7 mouse cellular contexts compared by ENCODE assay signal in genomic region chr13:55715167-55715512, GRCm38 (mm10). TPM values are rescaled to one million over a fixed set of nuclear protein-coding genes. Genes with fewer than 3 reads are reported as not detected.
DNase-seq lines count a peak whose midpoint lies in the region; ATAC-seq and TF ChIP-seq lines count a peak whose summit lies in the region.

No protein-coding gene starts in this region.

- TF ChIP-seq EP300 in lung, postnatal 0 days (IDR thresholded peaks at IDR 0.05), result no peak

- H3K4me1 ChIP-seq in lung, postnatal 0 days (ENCODE audit: insufficient read depth, low read depth, low read length), result no peaks in the 10 kb centered on the region
- H3K4me1 ChIP-seq in limb, embryonic 14.5 days (ENCODE audit: control insufficient read depth, insufficient read depth, low read length), result peaks cover 9% of the 10 kb centered on the region
- peaks cover 4% of the 10 kb centered on the region; the same call in 1 of the 2 replicates for H3K4me1 ChIP-seq in stomach, embryonic 15.5 days

- no peak; the same call in 1 of the 2 replicates for ATAC-seq in lung, postnatal 0 days
- peak; percentile 36; the same call in 1 of the 2 replicates for ATAC-seq in erythroid progenitor cell, adult 5-6 weeks (replicated peaks; ENCODE audit: low FRiP score, poor library complexity, severe bottlenecking)
- no peak for ATAC-seq in limb, embryonic 14.5 days (ENCODE audit: low FRiP score, low read depth)
- no peak for ATAC-seq in stomach, embryonic 15.5 days (ENCODE audit: insufficient read depth, low FRiP score, low read depth)

- H3K36me3 ChIP-seq in lung, postnatal 0 days (ENCODE audit: insufficient read depth, low read length), result no peaks in the 10 kb centered on the region
- peaks cover 17% of the 10 kb centered on the region for H3K36me3 ChIP-seq in limb, embryonic 14.5 days (ENCODE audit: control insufficient read depth, insufficient read depth, low read length)
- peaks cover 6% of the 10 kb centered on the region for H3K36me3 ChIP-seq in stomach, embryonic 15.5 days

- WGBS in lung, postnatal 0 days, result 4% methylated on average over 5 of the region's 5 CpGs
- 6% methylated on average over 5 of the region's 5 CpGs for WGBS in limb, embryonic 14.5 days
- 7% methylated on average over 5 of the region's 5 CpGs for whole genome bisulfite sequencing in stomach, embryonic 15.5 days

- peak overlapping the region; percentile 96 for H3K9ac ChIP-seq in lung, postnatal 0 days (replicated peaks; ENCODE audit: low read depth)
- peak overlapping the region; percentile 96 for H3K9ac ChIP-seq in limb, embryonic 14.5 days (ENCODE audit: low read depth, low read length, severe bottlenecking)
- peak overlapping the region; percentile 95 for H3K9ac ChIP-seq in stomach, embryonic 15.5 days

- H3K4me3 ChIP-seq in lung, postnatal 0 days (ENCODE audit: low read depth, low read length), result peak overlapping the region; percentile 97
- H3K4me3 ChIP-seq in limb, embryonic 14.5 days (replicated peaks; ENCODE audit: low read length), result peak overlapping the region; percentile 99
- H3K4me3 ChIP-seq in stomach, embryonic 15.5 days (replicated peaks), result peak overlapping the region; percentile 95

- intact Hi-C loops in left cerebral cortex, postnatal 4 days (cut with DNase I), result loop anchor here (10.0 kb wide), 1 partner anchor 360 kb away; no protein-coding TSS in a partner anchor

- TF ChIP-seq CTCF in lung, postnatal 0 days (IDR thresholded peaks at IDR 0.05), result no peak

- H3K27ac ChIP-seq in lung, postnatal 0 days (ENCODE audit: low read length), result peak overlapping the region; percentile 92
- H3K27ac ChIP-seq in limb, embryonic 14.5 days (replicated peaks; ENCODE audit: low read depth, low read length), result peak overlapping the region; percentile 86
- H3K27ac ChIP-seq in stomach, embryonic 15.5 days, result peak overlapping the region; percentile 85

- no peaks in the 10 kb centered on the region for H3K9me3 ChIP-seq in lung, postnatal 0 days (ENCODE audit: low read length)
- H3K9me3 ChIP-seq in limb, embryonic 14.5 days (ENCODE audit: control insufficient read depth, low read length), result no peaks in the 10 kb centered on the region
- no peaks in the 10 kb centered on the region for H3K9me3 ChIP-seq in stomach, embryonic 15.5 days

- DNase-seq in lung, postnatal 0 days (ENCODE audit: low spot score), result no peak
- DNase-seq in lung, postnatal 4 days, result no peak
- DNase-seq in limb, embryonic 14.5 days (ENCODE audit: low spot score), result no peak
- DNase-seq in layer of hippocampus, adult 18-20 months (ENCODE audit: low spot score in 2 of 2), result no peak
- no peak for DNase-seq in left cerebral cortex, postnatal 4 days

- no peaks in the 10 kb centered on the region for H3K27me3 ChIP-seq in lung, postnatal 0 days (replicated peaks; ENCODE audit: insufficient read depth, low read length)
- H3K27me3 ChIP-seq in limb, embryonic 14.5 days (ENCODE audit: control insufficient read depth, insufficient read depth, low read length), result no peaks in the 10 kb centered on the region
- no peaks in the 10 kb centered on the region for H3K27me3 ChIP-seq in stomach, embryonic 15.5 days (replicated peaks)

- H3K4me2 ChIP-seq in lung, postnatal 0 days (replicated peaks; ENCODE audit: low read depth, low read length), result peak overlapping the region; percentile 68
- peak overlapping the region; percentile 63 for H3K4me2 ChIP-seq in limb, embryonic 14.5 days (replicated peaks; ENCODE audit: low read depth, low read length, severe bottlenecking)
- H3K4me2 ChIP-seq in stomach, embryonic 15.5 days, result peak overlapping the region; percentile 54

- TF ChIP-seq POLR2A in limb, embryonic 14.5 days (IDR thresholded peaks at IDR 0.05; ENCODE audit: borderline replicate concordance, extremely low read depth, insufficient read depth, insufficient read length), result no peak

RNA-seq across cellular contexts. Expression of gene Txndc15, which starts 0.7 kb away (rescaled TPM):
- 82.3 and 85.7 TPM in 2 replicates for polyA plus RNA-seq in lung, postnatal 0 days (2015; fragmentation: Nextera tagmentation; extraction: Ambion mirVana)
- total RNA-seq in erythroid progenitor cell, adult 5-6 weeks (2015; ENCODE audit: low replicate concordance), result 4.6 and 11.2 TPM in 2 replicates
- 5.3 and 6.9 TPM in 2 replicates for total RNA-seq in erythroid progenitor cell, adult 5-6 weeks (2017; ENCODE audit: low replicate concordance)
- 61.8 and 64.4 TPM in 2 replicates for polyA plus RNA-seq in limb, embryonic 14.5 days (2012; rRNA removed)
- 104 and 109 TPM in 2 replicates for polyA plus RNA-seq in limb, embryonic 14.5 days (2014; fragmentation: Nextera tagmentation; extraction: Ambion mirVana)
- 77.0 and 77.6 TPM in 2 replicates for polyA plus RNA-seq in stomach, embryonic 15.5 days (2015; fragmentation: Nextera tagmentation; extraction: Ambion mirVana)
- 10 to 100 TPM; 76.1 to 76.9 TPM for total RNA-seq in layer of hippocampus, adult 18-20 months (2021)
- 10 to 100 TPM; 58.7 to 59.5 TPM for total RNA-seq in left cerebral cortex, postnatal 4 days (2021)

RNA-seq across cellular contexts. Expression of gene Pcbd2, which starts 12.0 kb away (rescaled TPM):
- polyA plus RNA-seq in lung, postnatal 0 days (2015; fragmentation: Nextera tagmentation; extraction: Ambion mirVana), result 48.3 and 58.2 TPM in 2 replicates
- 16.6 and 49.0 TPM in 2 replicates for total RNA-seq in erythroid progenitor cell, adult 5-6 weeks (2015; ENCODE audit: low replicate concordance)
- total RNA-seq in erythroid progenitor cell, adult 5-6 weeks (2017; ENCODE audit: low replicate concordance), result 2.1 and 22.8 TPM in 2 replicates
- polyA plus RNA-seq in limb, embryonic 14.5 days (2012; rRNA removed), result 24.3 and 41.7 TPM in 2 replicates
- polyA plus RNA-seq in limb, embryonic 14.5 days (2014; fragmentation: Nextera tagmentation; extraction: Ambion mirVana), result 40.9 and 46.2 TPM in 2 replicates
- polyA plus RNA-seq in stomach, embryonic 15.5 days (2015; fragmentation: Nextera tagmentation; extraction: Ambion mirVana), result 73.4 and 80.9 TPM in 2 replicates
- total RNA-seq in layer of hippocampus, adult 18-20 months (2021), result 10 to 100 TPM; 34.8 to 38.9 TPM
- total RNA-seq in left cerebral cortex, postnatal 4 days (2021), result 10 to 100 TPM; 20.6 to 25.4 TPM

RNA-seq across cellular contexts. Expression of gene B230219D22Rik, which starts 22.2 kb away (rescaled TPM):
- polyA plus RNA-seq in lung, postnatal 0 days (2015; fragmentation: Nextera tagmentation; extraction: Ambion mirVana), result 33.9 and 42.1 TPM in 2 replicates
- total RNA-seq in erythroid progenitor cell, adult 5-6 weeks (2015; ENCODE audit: low replicate concordance), result 38.9 and 52.4 TPM in 2 replicates
- 25.3 and 33.8 TPM in 2 replicates for total RNA-seq in erythroid progenitor cell, adult 5-6 weeks (2017; ENCODE audit: low replicate concordance)
- 75.9 and 87.5 TPM in 2 replicates for polyA plus RNA-seq in limb, embryonic 14.5 days (2012; rRNA removed)
- polyA plus RNA-seq in limb, embryonic 14.5 days (2014; fragmentation: Nextera tagmentation; extraction: Ambion mirVana), result 60.7 and 67.8 TPM in 2 replicates
- polyA plus RNA-seq in stomach, embryonic 15.5 days (2015; fragmentation: Nextera tagmentation; extraction: Ambion mirVana), result 56.8 and 57.5 TPM in 2 replicates
- 10 to 100 TPM; 71.1 to 73.9 TPM for total RNA-seq in layer of hippocampus, adult 18-20 months (2021)
- 100 to 1,000 TPM; 101 TPM for total RNA-seq in left cerebral cortex, postnatal 4 days (2021)

Comparison
In these comparisons a context has a peak if more than half of its experiments do, and no peak if none do; other contexts are left out.
1. RNA of gene Txndc15, which starts 0.7 kb away (total RNA-seq): 76.1 to 76.9 TPM in layer of hippocampus, adult 18-20 months and 58.7 to 59.5 TPM in left cerebral cortex, postnatal 4 days; 4.6 to 11.2 TPM in erythroid progenitor cell, adult 5-6 weeks; every median in the first group is over 4 times any median in the second.
2. Peak in every context shown above with its lines, with median percentiles within 50 percentile points of each other: H3K27ac ChIP-seq, H3K4me2 ChIP-seq, H3K4me3 ChIP-seq and H3K9ac ChIP-seq.